In genomic region chr7:24547534-24548036, GRCm38 (mm10) we compare ENCODE assay signal across 1 mouse cellular context.
TF ChIP-seq lines count a peak whose summit lies in the region.

No protein-coding gene starts in this region.

TF ChIP-seq in CH12.LX, 34 proteins besides CTCF, POLR2A, EP300 and RAD21 (continued from another document):
- peak; percentile 59; the same call in 1 of the 2 replicates for TF ChIP-seq ELF1 (IDR thresholded peaks at IDR 0.05; ENCODE audit: low read depth, low read length)
- TF ChIP-seq MAX (IDR thresholded peaks at IDR 0.05; ENCODE audit: low read length) = 0 out of 2 replicates have a peak, but pooled peaks have one; percentile 4
TF ChIP-seq in CH12.LX: peak in this region for 4.
